In the genomic region with DNA sequence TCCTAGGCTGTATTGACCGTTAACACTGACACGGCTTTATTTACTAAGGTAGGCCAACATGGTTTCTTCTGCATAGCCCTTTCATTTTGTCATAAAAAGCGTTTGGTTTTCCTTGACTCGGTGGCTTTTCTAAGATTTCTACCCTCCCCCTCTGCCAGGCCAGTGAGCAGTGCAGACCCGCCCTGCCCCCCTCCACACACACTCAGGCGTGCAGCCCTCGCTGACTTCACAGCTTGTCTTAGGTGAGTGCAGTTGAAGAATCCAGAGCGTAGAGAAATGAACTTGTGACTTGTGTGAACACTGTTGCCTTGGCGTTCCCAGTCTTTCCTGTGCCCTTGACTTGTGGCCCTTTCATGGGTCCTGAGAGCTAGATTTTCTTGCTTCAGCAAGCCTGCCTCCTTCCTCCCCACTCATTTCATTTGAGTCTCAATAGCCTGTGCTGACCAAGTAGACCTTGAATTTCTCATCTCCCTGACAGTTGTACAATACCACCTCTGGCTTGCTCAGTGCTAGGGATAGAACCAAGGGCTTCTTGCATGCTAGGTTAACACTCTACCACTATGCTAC, we compare ENCODE assay signal across 28 mouse cellular contexts.
DNase-seq lines count a peak whose midpoint lies in the region; ATAC-seq and TF ChIP-seq lines count a peak whose summit lies in the region.
"Had no signal": no experiment of that assay in that cellular context is flagged by ENCODE, and none has a peak within 500 bp of the region (broad histone marks: within the 10 kb centered on the region; RNA-seq: fewer than 3 reads in every experiment).

No protein-coding gene starts in this region.

- no peak overlapping the region for H3K4me3 ChIP-seq in intestine, embryonic 16.5 days (ENCODE audit: low read length)
- no peak overlapping the region for H3K4me3 ChIP-seq in intestine, postnatal 0 days (ENCODE audit: low read depth, low read length)
- no peak overlapping the region for H3K4me3 ChIP-seq in liver, embryonic 12.5 days
- H3K4me3 ChIP-seq: erythroblast, embryonic 14.5 days; gastrocnemius, adult 2 months; hindbrain, embryonic 12.5 days; intestine, embryonic 15.5 days; midbrain, embryonic 12.5 days; neural tube, embryonic 13.5 days had no signal

- no peaks in the 10 kb centered on the region for H3K36me3 ChIP-seq in intestine, embryonic 16.5 days (ENCODE audit: control insufficient read depth, insufficient read depth, low read length)
- H3K36me3 ChIP-seq in intestine, postnatal 0 days (ENCODE audit: control insufficient read depth, insufficient read depth) = 0 out of 2 replicates have a peak, but pooled peaks cover 2% of the 10 kb centered on the region
- H3K36me3 ChIP-seq in liver, embryonic 12.5 days = no peaks in the 10 kb centered on the region
- H3K36me3 ChIP-seq: hindbrain, embryonic 12.5 days; intestine, embryonic 15.5 days; midbrain, embryonic 12.5 days; neural tube, embryonic 13.5 days had no signal

- peak; percentile 36; the same call in 1 of the 2 replicates for ATAC-seq in intestine, embryonic 16.5 days
- no peak for ATAC-seq in intestine, postnatal 0 days
- ATAC-seq in liver, embryonic 12.5 days = peak; percentile 59
- ATAC-seq: forebrain, embryonic 16.5 days; hindbrain, postnatal 0 days; intestine, embryonic 15.5 days; Patski had no signal

- no peak overlapping the region for H3K9ac ChIP-seq in intestine, embryonic 16.5 days (ENCODE audit: low read depth, low read length)
- no peak overlapping the region for H3K9ac ChIP-seq in intestine, postnatal 0 days (ENCODE audit: low read depth, low read length)
- no peak overlapping the region for H3K9ac ChIP-seq in liver, embryonic 12.5 days
- H3K9ac ChIP-seq: hindbrain, embryonic 12.5 days; intestine, embryonic 15.5 days; midbrain, embryonic 12.5 days; neural tube, embryonic 13.5 days had no signal

- no peaks in the 10 kb centered on the region for H3K27me3 ChIP-seq in intestine, embryonic 16.5 days (replicated peaks; ENCODE audit: control insufficient read depth, insufficient read depth, low read length)
- no peaks in the 10 kb centered on the region for H3K27me3 ChIP-seq in intestine, postnatal 0 days (replicated peaks; ENCODE audit: control insufficient read depth, insufficient read depth, low read length)
- no peaks in the 10 kb centered on the region for H3K27me3 ChIP-seq in liver, embryonic 12.5 days (replicated peaks)
- H3K27me3 ChIP-seq: hindbrain, embryonic 12.5 days; intestine, embryonic 15.5 days; midbrain, embryonic 12.5 days; neural tube, embryonic 13.5 days; Patski had no signal

- no peak overlapping the region for H3K27ac ChIP-seq in intestine, embryonic 16.5 days (ENCODE audit: low read length)
- H3K27ac ChIP-seq in intestine, postnatal 0 days (ENCODE audit: low read depth, low read length) = no peak overlapping the region
- H3K27ac ChIP-seq in liver, embryonic 12.5 days = no peak overlapping the region
- H3K27ac ChIP-seq: gastrocnemius, adult 2 months; hindbrain, embryonic 12.5 days; hindbrain, postnatal 0 days; intestine, embryonic 15.5 days; midbrain, embryonic 12.5 days; neural tube, embryonic 13.5 days had no signal

- peaks cover 3% of the 10 kb centered on the region; the same call in 1 of the 2 replicates for H3K4me1 ChIP-seq in intestine, embryonic 16.5 days (ENCODE audit: control insufficient read depth, insufficient read depth, low read length)
- H3K4me1 ChIP-seq in intestine, postnatal 0 days (replicated peaks; ENCODE audit: control insufficient read depth, insufficient read depth, low read length) = no peaks in the 10 kb centered on the region
- H3K4me1 ChIP-seq in liver, embryonic 12.5 days = peaks cover 22% of the 10 kb centered on the region
- H3K4me1 ChIP-seq: intestine, embryonic 15.5 days; midbrain, embryonic 12.5 days had no signal

- no peak for TF ChIP-seq CTCF in intestine, postnatal 0 days (IDR thresholded peaks at IDR 0.05; ENCODE audit: low read depth)

- no peak overlapping the region for H3K4me2 ChIP-seq in intestine, embryonic 16.5 days (ENCODE audit: low read depth, low read length)
- H3K4me2 ChIP-seq in intestine, postnatal 0 days (replicated peaks; ENCODE audit: low read depth) = no peak overlapping the region
- H3K4me2 ChIP-seq in liver, embryonic 12.5 days = no peak overlapping the region
- H3K4me2 ChIP-seq: heart, embryonic 11.5 days; hindbrain, embryonic 12.5 days; intestine, embryonic 15.5 days; midbrain, embryonic 12.5 days; neural tube, embryonic 13.5 days had no signal

- peak; percentile 28 for DNase-seq in kidney, postnatal 10 days
- DNase-seq in kidney, adult 8-10 months = no peak
- DNase-seq in liver = no peak
- no peak for DNase-seq in lung, postnatal 4 days
- DNase-seq: cerebellum, adult 2 months; cerebellum, postnatal 14 days; gastrocnemius, adult 2 months; gastrocnemius, postnatal 36 days; heart, postnatal 36 days; layer of hippocampus, postnatal 36 days; left cerebral cortex, postnatal 4 days; lung, adult 2 months; lung, postnatal 10 days; right cerebral cortex, postnatal 4 days; thymus, adult 2 months; thymus, postnatal 36 days had no signal

- no peaks in the 10 kb centered on the region for H3K9me3 ChIP-seq in intestine, embryonic 16.5 days (ENCODE audit: control insufficient read depth, low read length)
- H3K9me3 ChIP-seq in intestine, postnatal 0 days (ENCODE audit: control insufficient read depth) = no peaks in the 10 kb centered on the region
- H3K9me3 ChIP-seq in liver, embryonic 12.5 days (replicated peaks) = 0 out of 2 replicates have a peak, but pooled peaks cover 4% of the 10 kb centered on the region
- H3K9me3 ChIP-seq: hindbrain, embryonic 12.5 days; intestine, embryonic 15.5 days; neural tube, embryonic 13.5 days had no signal

- 49% methylated on average over 9 of the region's 9 CpGs for WGBS in intestine, embryonic 16.5 days
- 47% methylated on average over 9 of the region's 9 CpGs for WGBS in intestine, postnatal 0 days
- 41% methylated on average over 9 of the region's 9 CpGs for WGBS in liver, embryonic 12.5 days (ENCODE audit: insufficient replicate concordance)
